Mouse (Mus musculus) spleen, postnatal 4 days (tissue): ENCODE results near the gene Trabd2b.

Experiments used
- DNase-seq, 2 experiments: peaks; one replicate each; pipeline ENCODE4 v3.0.0; 2022; ENCODE audit warnings: low spot score in 2 of 2

The Trabd2b gene

GRCm38 (mm10) chr4:114495688-114496426 is 89.3 kb downstream of the Trabd2b start:
- DNase-seq: no peak

GRCm38 (mm10) chr4:114499650-114500049 is 93.1 kb downstream of the Trabd2b start:
- DNase-seq: no peak

GRCm38 (mm10) chr4:114500317-114500716 is 93.8 kb downstream of the Trabd2b start:
- DNase-seq: no peak

GRCm38 (mm10) chr4:114501048-114501447 is 94.5 kb downstream of the Trabd2b start:
- no peak for DNase-seq

GRCm38 (mm10) chr4:114501611-114502010 is 95.1 kb downstream of the Trabd2b start:
- no peak for DNase-seq

GRCm38 (mm10) chr4:114504227-114505041 is 97.9 kb downstream of the Trabd2b start:
- DNase-seq: no peak

- no peak for DNase-seq
Measured at GRCm38 (mm10) chr4:114509601-114510000, 103.1 kb downstream of the Trabd2b start.

- no peak for DNase-seq
Measured at GRCm38 (mm10) chr4:114511649-114512048, 105.1 kb downstream of the Trabd2b start.

GRCm38 (mm10) chr4:114513149-114513548 is 106.6 kb downstream of the Trabd2b start:
- no peak for DNase-seq

GRCm38 (mm10) chr4:114515330-114515771 is 108.8 kb downstream of the Trabd2b start:
- DNase-seq: no peak

- no peak for DNase-seq
Measured at GRCm38 (mm10) chr4:114516651-114517050, 110.1 kb downstream of the Trabd2b start.

GRCm38 (mm10) chr4:114518061-114518460 is 111.5 kb downstream of the Trabd2b start:
- no peak for DNase-seq

- no peak for DNase-seq
Measured at GRCm38 (mm10) chr4:114518571-114518970, 112.0 kb downstream of the Trabd2b start.

- DNase-seq: no peak
Measured at GRCm38 (mm10) chr4:114519321-114519720, 112.8 kb downstream of the Trabd2b start.

GRCm38 (mm10) chr4:114519966-114520365 is 113.4 kb downstream of the Trabd2b start:
- no peak for DNase-seq

GRCm38 (mm10) chr4:114523335-114524188 is 117.0 kb downstream of the Trabd2b start:
- no peak for DNase-seq

GRCm38 (mm10) chr4:114531591-114531990 is 125.1 kb downstream of the Trabd2b start:
- DNase-seq: no peak

- DNase-seq: no peak
Measured at GRCm38 (mm10) chr4:114533894-114534754, 127.6 kb downstream of the Trabd2b start.

- no peak for DNase-seq
Measured at GRCm38 (mm10) chr4:114537376-114537974, 131.0 kb downstream of the Trabd2b start.

GRCm38 (mm10) chr4:114540031-114540430 is 133.5 kb downstream of the Trabd2b start:
- DNase-seq: no peak

GRCm38 (mm10) chr4:114541221-114541620 is 134.7 kb downstream of the Trabd2b start:
- no peak for DNase-seq
